Mouse (Mus musculus): ENCODE measurements around the gene Coro2b.

- no peak for TF ChIP-seq ZNF384 (IDR thresholded peaks at IDR 0.05; ENCODE audit: low read depth, low read length)
- TF ChIP-seq MAFK (IDR thresholded peaks at IDR 0.05; ENCODE audit: insufficient read depth, low read depth, low read length) = no peak
- TF ChIP-seq ZC3H11A (IDR thresholded peaks at IDR 0.05; ENCODE audit: borderline replicate concordance, low read depth, low read length) = no peak
These were observed 15.9 kb downstream of the Coro2b start for GRCm38 (mm10) chr9:62520933-62521332.

Data from ES-E14 (cell line).